Mouse (Mus musculus) testis, adult 2 months (tissue): ENCODE measurements at regions not wholly inside any gene's neighbourhood (a gene's known extent, or its start where the extent isn't known, plus 50 kb on each side); places are given as distances from the start of the nearest gene placed in this dataset.

Experiments
- H3K27ac ChIP-seq: fragments of 200-500 bp; 2 replicates; pipeline ENCODE4 v1.5.1; 2012; ENCODE audit warnings: low read depth, low read length; ENCODE audit not compliant: control insufficient read depth, insufficient read depth
- H3K27me3 ChIP-seq: fragments of 200-500 bp; 2 replicates; pipeline ENCODE4 v1.6.1; 2012; ENCODE audit warnings: mild to moderate bottlenecking, low read length, moderate library complexity; ENCODE audit not compliant: control insufficient read depth, insufficient read depth
- H3K36me3 ChIP-seq: fragments of 200-500 bp; 2 replicates; pipeline ENCODE4 v1.6.1; 2012; ENCODE audit warnings: mild to moderate bottlenecking, low read length; ENCODE audit not compliant: control insufficient read depth, insufficient read depth
- H3K4me1 ChIP-seq: fragments of 200-500 bp; 2 replicates; pipeline ENCODE4 v1.6.1; 2012; ENCODE audit warnings: low read length; ENCODE audit not compliant: control insufficient read depth, insufficient read depth
- H3K4me3 ChIP-seq: fragments of 200-500 bp; 2 replicates; pipeline ENCODE4 v1.5.1; 2012; ENCODE audit warnings: low read depth, mild to moderate bottlenecking, low read length, moderate library complexity, mixed read lengths; ENCODE audit not compliant: control insufficient read depth
- CTCF ChIP-seq: fragments of 200-500 bp; IDR thresholded peaks from 2 replicates; pipeline ENCODE4 v1.5.1; 2012; ENCODE audit warnings: low read depth, mild to moderate bottlenecking, inconsistent platforms, low read length, moderate library complexity; ENCODE audit not compliant: control insufficient read depth, insufficient read depth, insufficient replicate concordance
- POLR2A ChIP-seq: fragments of 200-500 bp; IDR thresholded peaks from 2 replicates; pipeline ENCODE4 v1.6.1; 2012; ENCODE audit warnings: low read depth, mild to moderate bottlenecking, inconsistent platforms, low read length, moderate library complexity; ENCODE audit not compliant: control insufficient read depth

- Histone ChIP-seq H3K27ac (no peak overlapping the region), H3K4me1 (no peaks in the 10 kb centered on the region), H3K4me3 (no peak overlapping the region), H3K36me3 (no peaks in the 10 kb centered on the region), H3K27me3 (no peaks in the 10 kb centered on the region)
- TF ChIP-seq POLR2A (no peak), CTCF (no peak)
Observed at GRCm38 (mm10) chr11:112345133-112345532, 436.9 kb upstream of the Sox9 start.

GRCm38 (mm10) chr11:112345586-112345985 is 436.4 kb upstream of the Sox9 start:
- Histone ChIP-seq H3K27me3 (no peaks in the 10 kb centered on the region), H3K4me3 (no peak overlapping the region), H3K27ac (no peak overlapping the region), H3K4me1 (no peaks in the 10 kb centered on the region), H3K36me3 (no peaks in the 10 kb centered on the region)
- TF ChIP-seq POLR2A (no peak), CTCF (no peak)

GRCm38 (mm10) chr11:112346089-112346488 is 435.9 kb upstream of the Sox9 start:
- Histone ChIP-seq H3K36me3 (no peaks in the 10 kb centered on the region), H3K4me3 (no peak overlapping the region), H3K27ac (no peak overlapping the region), H3K27me3 (no peaks in the 10 kb centered on the region), H3K4me1 (no peaks in the 10 kb centered on the region)
- no peak for TF ChIP-seq CTCF
- TF ChIP-seq POLR2A = no peak

GRCm38 (mm10) chr11:112346532-112346931 is 435.5 kb upstream of the Sox9 start:
- TF ChIP-seq CTCF = no peak
- TF ChIP-seq POLR2A = no peak
- Histone ChIP-seq H3K27me3 (no peaks in the 10 kb centered on the region), H3K4me3 (no peak overlapping the region), H3K27ac (no peak overlapping the region), H3K36me3 (no peaks in the 10 kb centered on the region), H3K4me1 (no peaks in the 10 kb centered on the region)

- Histone ChIP-seq H3K4me1 (no peaks in the 10 kb centered on the region), H3K36me3 (no peaks in the 10 kb centered on the region), H3K27me3 (no peaks in the 10 kb centered on the region), H3K27ac (no peak overlapping the region), H3K4me3 (no peak overlapping the region)
- no peak for TF ChIP-seq CTCF
- TF ChIP-seq POLR2A = no peak
Observed at GRCm38 (mm10) chr11:112355311-112355710, 426.7 kb upstream of the Sox9 start.

GRCm38 (mm10) chr11:112366715-112367114 is 415.3 kb upstream of the Sox9 start:
- no peaks in the 10 kb centered on the region for H3K27me3 ChIP-seq
- H3K36me3 ChIP-seq = no peaks in the 10 kb centered on the region
- no peak overlapping the region for H3K27ac ChIP-seq
- no peaks in the 10 kb centered on the region for H3K4me1 ChIP-seq
- no peak overlapping the region for H3K4me3 ChIP-seq
- TF ChIP-seq CTCF = no peak
- no peak for TF ChIP-seq POLR2A

- H3K36me3 ChIP-seq = no peaks in the 10 kb centered on the region
- no peak overlapping the region for H3K27ac ChIP-seq
- H3K4me3 ChIP-seq = no peak overlapping the region
- no peak for TF ChIP-seq CTCF
- TF ChIP-seq POLR2A = no peak
- H3K4me1 ChIP-seq = no peaks in the 10 kb centered on the region
- no peaks in the 10 kb centered on the region for H3K27me3 ChIP-seq
Observed at GRCm38 (mm10) chr11:112370941-112371340, 411.1 kb upstream of the Sox9 start.

- Histone ChIP-seq H3K27ac (no peak overlapping the region), H3K36me3 (no peaks in the 10 kb centered on the region), H3K27me3 (no peaks in the 10 kb centered on the region), H3K4me3 (no peak overlapping the region), H3K4me1 (no peaks in the 10 kb centered on the region)
- TF ChIP-seq CTCF (no peak), POLR2A (no peak)
Observed at GRCm38 (mm10) chr11:112400069-112400468, 382.0 kb upstream of the Sox9 start.
